Mouse (Mus musculus): ENCODE data around the gene Zfp655. TPM values are rescaled to one million over a fixed set of nuclear protein-coding genes. Genes with fewer than 3 reads are reported as not detected.

Zfp655 gene
- polyA plus RNA-seq, 1 experiment: 10.5 TPM

GRCm38 (mm10) chr5:145279948-145280347, 48.4 kb downstream of the Zfp655 start:
- no peaks in the 10 kb centered on the region for H3K27me3 ChIP-seq (replicated peaks)
- peak overlapping the region; percentile 96 for H3K4me3 ChIP-seq (replicated peaks)
- H3K4me1 ChIP-seq: peaks cover 30% of the 10 kb centered on the region
- no peak for TF ChIP-seq FLI1 (IDR thresholded peaks at IDR 0.05; ENCODE audit: low read length)
- TF ChIP-seq GATA1 (IDR thresholded peaks at IDR 0.05; ENCODE audit: borderline replicate concordance, low read length): no peak
- peaks cover 2% of the 10 kb centered on the region; the same call in 1 of the 2 replicates for H3K9me3 ChIP-seq
- H3K36me3 ChIP-seq (replicated peaks; ENCODE audit: low read length): peaks cover 31% of the 10 kb centered on the region

DNA sequence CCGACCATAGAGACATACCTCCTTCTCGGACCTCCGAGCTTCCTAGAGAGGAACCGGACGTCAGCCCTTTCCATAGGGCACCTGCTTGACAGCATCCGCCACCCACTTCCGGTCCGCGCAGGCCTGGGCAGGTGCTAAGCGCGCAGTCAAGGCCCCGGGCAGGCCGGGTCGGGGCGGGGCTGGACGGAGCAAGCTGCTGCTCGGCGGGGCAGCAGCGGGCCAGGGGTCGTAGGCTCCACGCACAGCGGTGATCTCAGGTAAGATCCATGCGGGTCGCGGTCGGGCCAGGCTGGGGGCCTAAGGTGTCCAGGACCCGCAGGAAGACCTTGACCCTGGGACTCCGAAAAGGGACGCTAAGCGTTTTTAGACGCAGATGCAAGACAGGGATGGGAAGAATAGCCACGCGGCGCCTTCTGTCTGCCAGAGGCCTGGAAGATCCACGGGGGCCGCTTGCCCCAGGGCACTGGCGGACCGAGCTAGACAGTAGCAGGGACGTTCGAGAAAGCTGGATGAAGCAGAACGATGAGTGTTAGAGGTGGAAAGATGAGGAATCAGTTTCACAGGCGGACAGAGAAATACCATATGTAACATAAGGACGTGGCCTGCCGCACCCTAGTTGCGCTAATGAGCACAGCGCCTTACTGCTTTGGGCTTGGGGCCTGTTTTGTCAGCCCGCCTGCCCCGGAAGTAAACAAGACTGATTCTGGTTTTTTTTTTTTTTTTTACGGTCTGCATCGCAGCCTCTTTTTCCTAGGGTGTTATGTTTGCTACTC, 49.0 kb downstream of the Zfp655 start, which contains the start of gene Zscan25:
Gene Zscan25, plus strand, starts transcription at position 130 of the 773 bp plus-strand sequence.
- peaks cover 30% of the 10 kb centered on the region for H3K4me1 ChIP-seq
- peaks cover 2% of the 10 kb centered on the region; the same call in 1 of the 2 replicates for H3K9me3 ChIP-seq
- H3K36me3 ChIP-seq (replicated peaks; ENCODE audit: low read length): peaks cover 37% of the 10 kb centered on the region
- TF ChIP-seq GATA1 (IDR thresholded peaks at IDR 0.05; ENCODE audit: borderline replicate concordance, low read length): no peak
- peak; percentile 87; the same call in 1 of the 2 replicates for TF ChIP-seq FLI1 (IDR thresholded peaks at IDR 0.05; ENCODE audit: low read length)
- H3K27me3 ChIP-seq (replicated peaks): no peaks in the 10 kb centered on the region
- H3K4me3 ChIP-seq (replicated peaks): peak within 1 kb of the TSS; percentile 96

GRCm38 (mm10) chr5:145288382-145288781, 56.9 kb downstream of the Zfp655 start:
- H3K9me3 ChIP-seq: no peaks in the 10 kb centered on the region
- no peaks in the 10 kb centered on the region for H3K27me3 ChIP-seq (replicated peaks)
- peak overlapping the region; percentile 66 for H3K4me3 ChIP-seq (replicated peaks)
- TF ChIP-seq FLI1 (IDR thresholded peaks at IDR 0.05; ENCODE audit: low read length) (no peak), GATA1 (IDR thresholded peaks at IDR 0.05; ENCODE audit: borderline replicate concordance, low read length) (no peak)
- H3K4me1 ChIP-seq: peaks cover 31% of the 10 kb centered on the region
- H3K36me3 ChIP-seq (replicated peaks; ENCODE audit: low read length): peaks cover 93% of the 10 kb centered on the region

GRCm38 (mm10) chr5:145290697-145291096, 59.2 kb downstream of the Zfp655 start:
- Histone ChIP-seq H3K4me1 (peaks cover 20% of the 10 kb centered on the region), H3K27me3 (replicated peaks) (no peaks in the 10 kb centered on the region), H3K9me3 (no peaks in the 10 kb centered on the region), H3K4me3 (replicated peaks) (no peak overlapping the region), H3K36me3 (replicated peaks; ENCODE audit: low read length) (peaks cover 75% of the 10 kb centered on the region)
- TF ChIP-seq GATA1 (IDR thresholded peaks at IDR 0.05; ENCODE audit: borderline replicate concordance, low read length) (no peak), FLI1 (IDR thresholded peaks at IDR 0.05; ENCODE audit: low read length) (no peak)

GRCm38 (mm10) chr5:145292398-145292797, 60.9 kb downstream of the Zfp655 start:
- Histone ChIP-seq H3K36me3 (replicated peaks; ENCODE audit: low read length) (peaks cover 59% of the 10 kb centered on the region), H3K9me3 (no peaks in the 10 kb centered on the region), H3K27me3 (replicated peaks) (no peaks in the 10 kb centered on the region), H3K4me1 (peaks cover 11% of the 10 kb centered on the region), H3K4me3 (replicated peaks) (no peak overlapping the region)
- TF ChIP-seq GATA1 (IDR thresholded peaks at IDR 0.05; ENCODE audit: borderline replicate concordance, low read length): no peak
- no peak for TF ChIP-seq FLI1 (IDR thresholded peaks at IDR 0.05; ENCODE audit: low read length)

Other genes with a start within 250 kb of the Zfp655 start
- gene Gm4871, start 199.0 kb upstream of the Zfp655 start, polyA plus RNA-seq (2012; ENCODE audit: insufficient read depth, low replicate concordance): 1.6 TPM in 1 of 2 replicates, not detected in the other
- gene 1700018F24Rik, start 188.7 kb upstream of the Zfp655 start, polyA plus RNA-seq (2012; ENCODE audit: insufficient read depth, low replicate concordance): not detected in 2 replicates
- 25.4 and 41.5 TPM in 2 replicates for gene Arpc1a, start 147.9 kb upstream of the Zfp655 start, polyA plus RNA-seq (2012; ENCODE audit: insufficient read depth, low replicate concordance)
- not detected in 2 replicates for gene Kpna7, start 147.7 kb upstream of the Zfp655 start, polyA plus RNA-seq (2012; ENCODE audit: insufficient read depth, low replicate concordance)
- gene Arpc1b, start 117.5 kb upstream of the Zfp655 start, polyA plus RNA-seq (2012; ENCODE audit: insufficient read depth, low replicate concordance): 1,949 and 2,538 TPM in 2 replicates
- 63.5 and 118 TPM in 2 replicates for gene Pdap1, start 91.5 kb upstream of the Zfp655 start, polyA plus RNA-seq (2012; ENCODE audit: insufficient read depth, low replicate concordance)
- 7.0 and 13.8 TPM in 2 replicates for gene Bud31, start 91.4 kb upstream of the Zfp655 start, polyA plus RNA-seq (2012; ENCODE audit: insufficient read depth, low replicate concordance)
- gene Ptcd1, start 64.6 kb upstream of the Zfp655 start, polyA plus RNA-seq (2012; ENCODE audit: insufficient read depth, low replicate concordance): 9.4 and 10.7 TPM in 2 replicates
- gene Cpsf4, start 64.5 kb upstream of the Zfp655 start, polyA plus RNA-seq (2012; ENCODE audit: insufficient read depth, low replicate concordance): 43.6 and 53.5 TPM in 2 replicates
- 3.0 and 56.7 TPM in 2 replicates for gene Atp5j2, start 39.7 kb upstream of the Zfp655 start, polyA plus RNA-seq (2012; ENCODE audit: insufficient read depth, low replicate concordance)
- gene Zkscan14, start 29.8 kb upstream of the Zfp655 start, polyA plus RNA-seq (2012; ENCODE audit: insufficient read depth, low replicate concordance): 5.3 TPM in 1 of 2 replicates, not detected in the other
- gene Zkscan5, start 27.2 kb upstream of the Zfp655 start, polyA plus RNA-seq (2012; ENCODE audit: insufficient read depth, low replicate concordance): 0.84 and 1.00 TPM in 2 replicates
- 16.1 and 17.4 TPM in 2 replicates for gene Zscan25, start 48.8 kb downstream of the Zfp655 start, polyA plus RNA-seq (2012; ENCODE audit: insufficient read depth, low replicate concordance)
- gene Cyp3a57, start 113.6 kb downstream of the Zfp655 start, polyA plus RNA-seq (2012; ENCODE audit: insufficient read depth, low replicate concordance): not detected in 2 replicates
- not detected in 2 replicates for gene Cyp3a16, start 238.0 kb downstream of the Zfp655 start, polyA plus RNA-seq (2012; ENCODE audit: insufficient read depth, low replicate concordance)

All from megakaryocyte, embryonic 14.5 days (primary cell).